Mouse (Mus musculus) small intestine, adult 2 months (tissue): ENCODE results near the gene Ube2g1. TPM values are rescaled to one million over a fixed set of nuclear protein-coding genes. Genes with fewer than 3 reads are reported as not detected.

ENCODE experiments used
- H3K27ac ChIP-seq: fragments of 200-500 bp; 2 replicates; pipeline ENCODE4 v1.5.1; 2012; ENCODE audit warnings: low read depth, low read length, control low read depth, inconsistent platforms; ENCODE audit not compliant: insufficient read depth
- H3K27me3 ChIP-seq: fragments of 200-500 bp; 2 replicates; pipeline ENCODE4 v1.6.1; 2012; ENCODE audit warnings: mild to moderate bottlenecking, moderate library complexity, low read length, inconsistent platforms; ENCODE audit not compliant: control insufficient read depth, insufficient read depth
- H3K36me3 ChIP-seq: fragments of 200-500 bp; 2 replicates; pipeline ENCODE4 v1.6.1; 2012; ENCODE audit warnings: mild to moderate bottlenecking, low read length, control low read depth, inconsistent platforms; ENCODE audit not compliant: control insufficient read depth, insufficient read depth
- H3K4me1 ChIP-seq: fragments of 200-500 bp; 2 replicates; pipeline ENCODE4 v1.6.1; 2012; ENCODE audit warnings: low read length, inconsistent platforms, mixed read lengths; ENCODE audit not compliant: control insufficient read depth, insufficient read depth, insufficient read length
- H3K4me3 ChIP-seq: fragments of 200-500 bp; 2 replicates; pipeline ENCODE4 v1.5.1; 2012; ENCODE audit warnings: low read depth, mild to moderate bottlenecking, control low read depth, inconsistent platforms, low read length, moderate library complexity
- CTCF ChIP-seq: fragments of 200-500 bp; IDR thresholded peaks from 2 replicates; pipeline ENCODE4 v1.5.1; 2012; ENCODE audit warnings: low read depth, mild to moderate bottlenecking, control low read depth, inconsistent platforms, low read length, moderate library complexity, mixed read lengths; ENCODE audit not compliant: insufficient replicate concordance, insufficient read length; ENCODE audit errors: extremely low read depth
- POLR2A ChIP-seq: fragments of 200-500 bp; IDR thresholded peaks from 2 replicates; pipeline ENCODE4 v1.6.1; 2012; ENCODE audit warnings: low read depth, mild to moderate bottlenecking, control low read depth, inconsistent platforms, low read length, moderate library complexity
- WGBS: fragments of 180-500 bp; shearing (Covaris S2); methylation state at CpG from one replicate; pipeline ENCODE4 v1.1.7; 2018; 5-methylcytosine and 5-hydroxymethylcytosine counted together
- polyA plus RNA-seq: library from polyadenylated mRNA; depleted of rRNA; stranded (reverse); fragments of >200 nt; gene quantifications from 2 replicates; pipeline ENCODE4 v1.2.3, GENCODE M21; 2012

The Ube2g1 gene
- polyA plus RNA-seq, 1 experiment = 8.9 TPM

DNA sequence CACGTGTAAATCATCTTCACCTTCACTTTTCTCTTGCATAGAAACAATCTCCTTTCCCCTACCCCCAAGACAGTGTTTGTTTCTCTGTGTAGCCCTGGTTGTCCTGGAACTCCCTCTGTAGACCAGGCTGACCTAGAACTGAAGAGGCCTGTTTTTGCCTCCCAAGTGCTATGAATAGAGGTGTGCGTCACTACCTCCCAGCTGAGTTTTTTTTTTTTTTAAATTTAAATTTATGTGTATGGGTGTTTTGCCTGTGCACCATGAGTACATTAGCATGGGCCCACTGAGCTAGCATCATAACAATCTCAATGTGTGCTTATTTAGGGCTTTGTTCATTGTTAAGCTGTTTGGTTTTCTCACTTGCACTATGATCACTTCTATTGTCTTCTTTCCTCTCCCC, 43.3 kb downstream of the Ube2g1 start:
- Histone ChIP-seq H3K36me3 (no peaks in the 10 kb centered on the region; the same call in 1 of the 2 replicates), H3K27ac (no peak overlapping the region), H3K4me3 (no peak overlapping the region), H3K27me3 (no peaks in the 10 kb centered on the region), H3K4me1 (no peaks in the 10 kb centered on the region)
- TF ChIP-seq POLR2A (no peak), CTCF (no peak)
- 78% methylated on average over 2 of the region's 2 CpGs for WGBS

DNA sequence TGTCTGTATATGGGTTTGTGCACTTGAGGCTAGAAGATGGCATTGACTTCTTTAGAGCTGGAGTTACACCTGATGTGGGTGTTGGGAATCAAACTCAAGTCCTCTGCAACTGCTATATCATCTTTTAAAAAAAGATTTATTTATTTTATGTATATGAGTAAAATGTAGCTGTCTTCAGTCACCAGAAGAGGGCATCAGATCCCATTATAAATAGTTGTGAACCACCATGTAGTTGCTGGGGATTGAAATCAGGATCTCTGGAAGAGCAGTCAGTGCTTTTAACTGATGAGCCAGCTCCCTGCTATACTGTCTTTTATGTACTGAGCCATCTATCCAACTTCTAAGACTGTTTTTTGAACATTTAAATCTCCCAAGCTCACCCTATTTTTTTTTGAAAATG, 52.8 kb downstream of the Ube2g1 start:
- no peaks in the 10 kb centered on the region for H3K4me1 ChIP-seq
- no peak overlapping the region for H3K27ac ChIP-seq
- peaks cover 4% of the 10 kb centered on the region; the same call in 1 of the 2 replicates for H3K36me3 ChIP-seq
- no peak for TF ChIP-seq POLR2A
- no peak for TF ChIP-seq CTCF
- H3K27me3 ChIP-seq = no peaks in the 10 kb centered on the region
- no peak overlapping the region for H3K4me3 ChIP-seq

DNA sequence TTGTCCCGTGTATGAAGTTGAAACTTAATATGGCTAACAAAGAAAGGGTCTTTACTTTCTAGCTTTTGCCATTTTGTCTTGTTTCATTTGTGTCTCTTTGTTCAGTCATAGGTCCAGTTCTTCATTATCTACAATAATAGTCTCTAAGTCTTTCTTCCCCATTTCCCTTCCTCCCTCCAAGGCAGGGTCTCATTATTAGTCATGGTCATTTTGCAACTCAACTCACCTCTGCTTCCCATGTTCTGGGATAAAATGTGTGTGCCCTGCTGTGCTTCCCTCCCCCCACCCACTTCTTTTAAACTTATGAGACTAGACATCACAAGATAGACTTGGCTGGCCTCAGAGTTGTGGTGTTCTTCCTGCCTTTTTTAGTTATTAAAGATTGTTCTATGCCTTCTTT, 53.3 kb downstream of the Ube2g1 start:
- H3K27ac ChIP-seq = no peak overlapping the region
- H3K27me3 ChIP-seq = no peaks in the 10 kb centered on the region
- WGBS = 98% methylated on average over 1 of the region's 1 CpGs
- peaks cover 4% of the 10 kb centered on the region; the same call in 1 of the 2 replicates for H3K36me3 ChIP-seq
- TF ChIP-seq POLR2A = no peak
- no peak overlapping the region for H3K4me3 ChIP-seq
- no peaks in the 10 kb centered on the region for H3K4me1 ChIP-seq

- no peak for TF ChIP-seq CTCF
- TF ChIP-seq POLR2A = no peak
- 85% methylated on average over 4 of the region's 4 CpGs for WGBS
- no peak overlapping the region for H3K4me3 ChIP-seq
- H3K36me3 ChIP-seq = 0 out of 2 replicates have a peak, but pooled peaks cover 2% of the 10 kb centered on the region
- H3K27me3 ChIP-seq = no peaks in the 10 kb centered on the region
- no peak overlapping the region for H3K27ac ChIP-seq
- H3K4me1 ChIP-seq = no peaks in the 10 kb centered on the region
These were observed 57.6 kb downstream of the Ube2g1 start for GRCm38 (mm10) chr11:72664641-72665040.

DNA sequence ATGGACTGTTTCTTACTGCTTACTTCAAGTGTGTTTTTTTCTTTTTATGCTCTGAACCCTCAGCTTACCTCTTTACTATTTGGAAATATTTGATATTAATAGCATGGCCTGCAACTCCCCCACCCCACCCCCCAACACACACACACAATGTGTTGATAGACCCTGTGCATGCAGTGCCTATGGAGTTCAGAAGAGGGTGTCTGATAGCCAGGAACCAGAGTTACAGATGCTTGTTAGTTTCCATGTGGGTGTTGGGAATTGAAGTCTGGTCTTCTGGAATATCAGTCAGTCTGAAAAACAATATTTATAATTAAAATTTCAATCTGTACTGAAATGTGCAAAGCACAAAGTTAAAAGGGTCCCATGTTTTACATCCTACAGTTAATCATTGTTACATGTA, 63.6 kb downstream of the Ube2g1 start:
- TF ChIP-seq POLR2A (no peak), CTCF (no peak)
- Histone ChIP-seq H3K4me1 (no peaks in the 10 kb centered on the region), H3K36me3 (no peaks in the 10 kb centered on the region; the same call in 1 of the 2 replicates), H3K27ac (no peak overlapping the region), H3K27me3 (no peaks in the 10 kb centered on the region), H3K4me3 (no peak overlapping the region)

GRCm38 (mm10) chr11:72671294-72671988, 64.4 kb downstream of the Ube2g1 start:
- Histone ChIP-seq H3K27ac (no peak overlapping the region), H3K36me3 (no peaks in the 10 kb centered on the region; the same call in 1 of the 2 replicates), H3K27me3 (no peaks in the 10 kb centered on the region), H3K4me3 (no peak overlapping the region), H3K4me1 (no peaks in the 10 kb centered on the region)
- 68% methylated on average over 6 of the region's 6 CpGs for WGBS
- TF ChIP-seq POLR2A (no peak), CTCF (no peak)

DNA sequence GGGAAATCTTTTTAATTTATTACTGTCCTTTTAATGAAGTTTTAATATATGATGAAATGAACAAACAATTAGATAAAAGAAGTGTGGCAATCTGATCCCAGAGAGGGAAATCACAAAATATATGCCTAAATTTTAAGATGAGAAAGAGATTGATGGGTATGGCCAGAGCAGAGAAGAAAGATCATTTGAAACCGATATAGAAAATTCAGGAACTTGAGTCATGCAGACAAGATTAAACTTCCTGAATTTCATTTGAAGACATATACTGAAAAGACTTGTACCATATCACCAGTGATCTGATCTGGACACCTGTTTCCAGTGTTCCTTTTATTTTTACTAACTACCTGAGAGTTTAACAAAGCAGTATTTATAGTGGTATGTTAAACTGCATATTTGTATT, 65.4 kb downstream of the Ube2g1 start:
- WGBS = 89% methylated on average over 1 of the region's 1 CpGs
- H3K27me3 ChIP-seq = no peaks in the 10 kb centered on the region
- H3K4me1 ChIP-seq = no peaks in the 10 kb centered on the region
- no peak overlapping the region for H3K4me3 ChIP-seq
- H3K27ac ChIP-seq = no peak overlapping the region
- TF ChIP-seq CTCF = no peak
- no peak for TF ChIP-seq POLR2A
- no peaks in the 10 kb centered on the region; the same call in 1 of the 2 replicates for H3K36me3 ChIP-seq

DNA sequence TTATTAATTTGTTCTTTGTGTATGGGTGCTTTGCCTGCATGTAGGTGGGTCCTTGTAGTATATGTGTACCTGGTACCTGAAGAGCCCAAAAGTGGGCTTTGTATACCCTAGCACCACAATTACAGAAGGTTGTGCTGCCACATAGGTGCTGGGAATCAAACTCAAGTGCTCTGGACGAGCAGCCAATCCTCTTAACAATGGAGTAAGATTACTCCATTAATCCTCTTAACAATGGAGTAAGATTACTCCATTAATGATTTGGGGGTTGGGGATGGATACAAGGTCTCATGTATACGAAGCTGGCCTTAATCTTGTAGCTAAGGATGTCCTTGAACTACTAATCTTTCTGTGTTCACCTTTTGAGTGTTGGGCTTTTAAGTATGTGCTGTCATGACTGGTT, 68.2 kb downstream of the Ube2g1 start:
- H3K4me3 ChIP-seq = no peak overlapping the region
- no peaks in the 10 kb centered on the region for H3K4me1 ChIP-seq
- no peaks in the 10 kb centered on the region; the same call in 1 of the 2 replicates for H3K36me3 ChIP-seq
- WGBS = 79% methylated on average over 2 of the region's 2 CpGs
- no peaks in the 10 kb centered on the region for H3K27me3 ChIP-seq
- no peak overlapping the region for H3K27ac ChIP-seq
- TF ChIP-seq CTCF (no peak), POLR2A (no peak)
